Mouse (Mus musculus) neural tube, embryonic 12.5 days (tissue): ENCODE measurements around the gene Gadl1. TPM values are rescaled to one million over a fixed set of nuclear protein-coding genes. Genes with fewer than 3 reads are reported as not detected.
A peak's percentile ranks its signal among the peaks of the same experiment; 100 is the strongest.
"Not testable (repeated sequence)": the region's sequence is repeated elsewhere in the genome, so short reads cannot be mapped to it uniquely, and the experiment has no call there.

ENCODE experiments used
- ATAC-seq: fragments of 200-750 bp; cut with Nextera tagmentation; 2 replicates; pipeline ENCODE4 v1.8.0; 2017; ENCODE audit warnings: low read depth, mild to moderate bottlenecking, moderate TSS enrichment, moderate library complexity; ENCODE audit not compliant: low FRiP score
- H3K27ac ChIP-seq: fragments of 300-500 bp; sonication (generic); 2 replicates; pipeline ENCODE4 v1.5.1; 2016
- H3K27me3 ChIP-seq: fragments of 300-500 bp; sonication (generic); replicated peaks from 2 replicates; pipeline ENCODE4 v1.6.1; 2016; ENCODE audit warnings: mild to moderate bottlenecking
- H3K36me3 ChIP-seq: fragments of 300-500 bp; sonication (generic); 2 replicates; pipeline ENCODE4 v1.6.1; 2016; ENCODE audit warnings: mild to moderate bottlenecking
- H3K4me1 ChIP-seq: fragments of 300-500 bp; sonication (generic); 2 replicates; pipeline ENCODE4 v1.6.1; 2016
- H3K4me2 ChIP-seq: fragments of 300-500 bp; sonication (generic); replicated peaks from 2 replicates; pipeline ENCODE4 v1.6.1; 2016; ENCODE audit warnings: mild to moderate bottlenecking
- H3K4me3 ChIP-seq: fragments of 300-500 bp; sonication (generic); 2 replicates; pipeline ENCODE4 v1.5.1; 2016
- H3K9ac ChIP-seq: fragments of 300-500 bp; sonication (generic); 2 replicates; pipeline ENCODE4 v1.6.1; 2016; ENCODE audit warnings: mild to moderate bottlenecking
- H3K9me3 ChIP-seq: fragments of 300-500 bp; sonication (generic); 2 replicates; pipeline ENCODE4 v1.6.1; 2016; ENCODE audit warnings: mild to moderate bottlenecking
- WGBS: fragments of 180-500 bp; shearing (Covaris S2); methylation state at CpG from one replicate; pipeline ENCODE4 v1.1.7; 2016; 5-methylcytosine and 5-hydroxymethylcytosine counted together
- polyA plus RNA-seq: library from polyadenylated mRNA; unstranded; fragments of >200 nt; fragmentation: Nextera tagmentation; extraction: Ambion mirVana; gene quantifications from 2 replicates; pipeline ENCODE4 v1.2.1, GENCODE M21; 2016

Gadl1 gene
- polyA plus RNA-seq, 1 experiment from 2014 or later: 0.23 TPM

- not testable (repeated sequence) for H3K27ac ChIP-seq, H3K9me3 ChIP-seq, H3K4me1 ChIP-seq, H3K27me3 ChIP-seq, ATAC-seq, H3K36me3 ChIP-seq, H3K4me3 ChIP-seq, H3K4me2 ChIP-seq, H3K9ac ChIP-seq
- WGBS: 92% methylated on average over 14 of the region's 14 CpGs
Observed at GRCm38 (mm10) chr9:116040852-116041251, 131.6 kb downstream of the Gadl1 start.

- Histone ChIP-seq H3K36me3 (no peaks in the 10 kb centered on the region), H3K4me2 (no peak overlapping the region), H3K27me3 (no peaks in the 10 kb centered on the region), H3K9ac (no peak overlapping the region), H3K27ac (no peak overlapping the region), H3K4me1 (no peaks in the 10 kb centered on the region), H3K9me3 (no peaks in the 10 kb centered on the region), H3K4me3 (no peak overlapping the region)
- 66% methylated on average over 4 of the region's 4 CpGs for WGBS
- 0 out of 2 replicates have a peak, but pooled peaks have one; percentile 29 for ATAC-seq
Observed at GRCm38 (mm10) chr9:116041369-116041768, 132.1 kb downstream of the Gadl1 start.

- no peak for ATAC-seq
- Histone ChIP-seq H3K4me2 (no peak overlapping the region), H3K9ac (no peak overlapping the region), H3K9me3 (no peaks in the 10 kb centered on the region), H3K27me3 (no peaks in the 10 kb centered on the region), H3K36me3 (no peaks in the 10 kb centered on the region), H3K27ac (no peak overlapping the region), H3K4me3 (no peak overlapping the region), H3K4me1 (no peaks in the 10 kb centered on the region)
- WGBS: 15% methylated on average over 3 of the region's 3 CpGs
Observed at GRCm38 (mm10) chr9:116041787-116042186, 132.5 kb downstream of the Gadl1 start.

GRCm38 (mm10) chr9:116049985-116050384 lies 140.7 kb downstream of the Gadl1 start:
- Histone ChIP-seq H3K9ac (no peak overlapping the region), H3K27ac (no peak overlapping the region), H3K27me3 (no peaks in the 10 kb centered on the region), H3K4me2 (no peak overlapping the region), H3K4me1 (no peaks in the 10 kb centered on the region), H3K36me3 (no peaks in the 10 kb centered on the region), H3K4me3 (no peak overlapping the region), H3K9me3 (no peaks in the 10 kb centered on the region)
- ATAC-seq: no peak
- WGBS: 81% methylated on average over 1 of the region's 1 CpGs

GRCm38 (mm10) chr9:116053976-116054375 lies 144.7 kb downstream of the Gadl1 start:
- H3K9ac ChIP-seq: no peak overlapping the region
- H3K4me3 ChIP-seq: no peak overlapping the region
- H3K9me3 ChIP-seq: no peaks in the 10 kb centered on the region
- H3K4me2 ChIP-seq: no peak overlapping the region
- no peaks in the 10 kb centered on the region for H3K36me3 ChIP-seq
- H3K27me3 ChIP-seq: no peaks in the 10 kb centered on the region
- ATAC-seq: no peak
- H3K27ac ChIP-seq: no peak overlapping the region
- no peaks in the 10 kb centered on the region for H3K4me1 ChIP-seq
- WGBS: 81% methylated on average over 8 of the region's 8 CpGs

- no peak overlapping the region for H3K4me2 ChIP-seq
Observed at GRCm38 (mm10) chr9:116058475-116058874, 149.2 kb downstream of the Gadl1 start.

GRCm38 (mm10) chr9:116059156-116059555 lies 149.9 kb downstream of the Gadl1 start:
- no peak overlapping the region for H3K4me3 ChIP-seq
- no peak for ATAC-seq
- no peaks in the 10 kb centered on the region for H3K4me1 ChIP-seq
- H3K4me2 ChIP-seq: no peak overlapping the region
- H3K36me3 ChIP-seq: no peaks in the 10 kb centered on the region
- no peak overlapping the region for H3K9ac ChIP-seq
- H3K27ac ChIP-seq: no peak overlapping the region
- H3K27me3 ChIP-seq: no peaks in the 10 kb centered on the region
- H3K9me3 ChIP-seq: no peaks in the 10 kb centered on the region
- 63% methylated on average over 4 of the region's 4 CpGs for WGBS

More at GRCm38 (mm10) chr9:116058475-116058874, 149.2 kb downstream of the Gadl1 start:
- H3K4me1 ChIP-seq: no peaks in the 10 kb centered on the region
- H3K27me3 ChIP-seq: no peaks in the 10 kb centered on the region
- H3K27ac ChIP-seq: no peak overlapping the region
- H3K9ac ChIP-seq: no peak overlapping the region
- no peak for ATAC-seq
- no peak overlapping the region for H3K4me3 ChIP-seq
- no peaks in the 10 kb centered on the region for H3K9me3 ChIP-seq
- WGBS: 93% methylated on average over 4 of the region's 4 CpGs
- no peaks in the 10 kb centered on the region for H3K36me3 ChIP-seq

GRCm38 (mm10) chr9:116060691-116061090 lies 151.4 kb downstream of the Gadl1 start:
- H3K4me2 ChIP-seq: no peak overlapping the region
- H3K4me3 ChIP-seq: no peak overlapping the region
- WGBS: 14% methylated on average over 4 of the region's 4 CpGs
- no peaks in the 10 kb centered on the region for H3K27me3 ChIP-seq
- H3K4me1 ChIP-seq: no peaks in the 10 kb centered on the region
- H3K9ac ChIP-seq: no peak overlapping the region
- ATAC-seq: no peak
- no peaks in the 10 kb centered on the region for H3K9me3 ChIP-seq
- no peaks in the 10 kb centered on the region for H3K36me3 ChIP-seq
- H3K27ac ChIP-seq: no peak overlapping the region

- no peak overlapping the region for H3K4me2 ChIP-seq
- WGBS: 93% methylated on average over 17 of the region's 17 CpGs
- H3K36me3 ChIP-seq: no peaks in the 10 kb centered on the region
- H3K9ac ChIP-seq: no peak overlapping the region
- no peak overlapping the region for H3K4me3 ChIP-seq
- no peaks in the 10 kb centered on the region for H3K4me1 ChIP-seq
- ATAC-seq: no peak
- H3K27me3 ChIP-seq: no peaks in the 10 kb centered on the region
- H3K9me3 ChIP-seq: no peaks in the 10 kb centered on the region
- H3K27ac ChIP-seq: no peak overlapping the region
Observed at GRCm38 (mm10) chr9:116064774-116065173, 155.5 kb downstream of the Gadl1 start.

GRCm38 (mm10) chr9:116071561-116071960 lies 162.3 kb downstream of the Gadl1 start:
- not testable (repeated sequence) for H3K27me3 ChIP-seq, H3K4me3 ChIP-seq, H3K9ac ChIP-seq, ATAC-seq, H3K4me2 ChIP-seq, H3K27ac ChIP-seq, H3K36me3 ChIP-seq, H3K4me1 ChIP-seq, H3K9me3 ChIP-seq
- 95% methylated on average over 1 of the region's 1 CpGs for WGBS

GRCm38 (mm10) chr9:116076163-116076562 lies 166.9 kb downstream of the Gadl1 start:
- Histone ChIP-seq H3K4me3 (no peak overlapping the region), H3K36me3 (no peaks in the 10 kb centered on the region), H3K27me3 (no peaks in the 10 kb centered on the region), H3K27ac (no peak overlapping the region), H3K4me1 (no peaks in the 10 kb centered on the region), H3K9ac (no peak overlapping the region), H3K4me2 (no peak overlapping the region), H3K9me3 (no peaks in the 10 kb centered on the region)
- 83% methylated on average over 4 of the region's 4 CpGs for WGBS
- ATAC-seq: no peak

- no peaks in the 10 kb centered on the region for H3K27me3 ChIP-seq
- WGBS: 88% methylated on average over 2 of the region's 2 CpGs
- H3K36me3 ChIP-seq: no peaks in the 10 kb centered on the region
Observed at GRCm38 (mm10) chr9:116076946-116077345, 167.7 kb downstream of the Gadl1 start.

GRCm38 (mm10) chr9:116077419-116077818 lies 168.2 kb downstream of the Gadl1 start:
- ATAC-seq: no peak
- 92% methylated on average over 2 of the region's 2 CpGs for WGBS

More at GRCm38 (mm10) chr9:116076946-116077345, 167.7 kb downstream of the Gadl1 start:
- no peak for ATAC-seq
- Histone ChIP-seq H3K9ac (no peak overlapping the region), H3K4me2 (no peak overlapping the region), H3K9me3 (no peaks in the 10 kb centered on the region), H3K4me1 (no peaks in the 10 kb centered on the region), H3K27ac (no peak overlapping the region), H3K4me3 (no peak overlapping the region)

More at GRCm38 (mm10) chr9:116077419-116077818, 168.2 kb downstream of the Gadl1 start:
- Histone ChIP-seq H3K36me3 (no peaks in the 10 kb centered on the region), H3K27me3 (no peaks in the 10 kb centered on the region), H3K4me3 (no peak overlapping the region), H3K9me3 (no peaks in the 10 kb centered on the region), H3K9ac (no peak overlapping the region), H3K4me2 (no peak overlapping the region), H3K4me1 (no peaks in the 10 kb centered on the region), H3K27ac (no peak overlapping the region)
